Mouse (Mus musculus): ENCODE results near the gene Ccdc33. TPM values are rescaled to one million over a fixed set of nuclear protein-coding genes. Genes with fewer than 3 reads are reported as not detected.

The Ccdc33 gene
- polyA plus RNA-seq, 1 experiment from 2014 or later, result 0.08 TPM

- Histone ChIP-seq H3K27me3 (ENCODE audit: control insufficient read depth, insufficient read depth, low read length) (0 out of 2 replicates have a peak, but pooled peaks cover 4% of the 10 kb centered on the region), H3K4me2 (ENCODE audit: low read depth) (no peak overlapping the region), H3K4me3 (ENCODE audit: low read depth, low read length) (no peak overlapping the region), H3K9me3 (ENCODE audit: control insufficient read depth, low read length) (no peaks in the 10 kb centered on the region), H3K36me3 (ENCODE audit: control insufficient read depth, insufficient read depth, low read length) (no peaks in the 10 kb centered on the region), H3K4me1 (ENCODE audit: control insufficient read depth, insufficient read depth, low read length) (peaks cover 6% of the 10 kb centered on the region; the same call in 1 of the 2 replicates), H3K9ac (ENCODE audit: low read length) (no peak overlapping the region), H3K27ac (ENCODE audit: low read depth, low read length) (no peak overlapping the region)
- WGBS, result 63% methylated on average over 1 of the region's 1 CpGs
- DNase-seq (ENCODE audit: low spot score), result no peak
- ATAC-seq (ENCODE audit: insufficient read depth, low FRiP score, low TSS enrichment), result no peak
Measured at GRCm38 (mm10) chr9:58059920-58060319, 58.7 kb downstream of the Ccdc33 start.

- Histone ChIP-seq H3K36me3 (ENCODE audit: control insufficient read depth, insufficient read depth, low read length) (no peaks in the 10 kb centered on the region), H3K27ac (ENCODE audit: low read depth, low read length) (no peak overlapping the region), H3K4me3 (ENCODE audit: low read depth, low read length) (no peak overlapping the region), H3K27me3 (ENCODE audit: control insufficient read depth, insufficient read depth, low read length) (no peaks in the 10 kb centered on the region), H3K4me2 (ENCODE audit: low read depth) (no peak overlapping the region), H3K9me3 (ENCODE audit: control insufficient read depth, low read length) (no peaks in the 10 kb centered on the region), H3K9ac (ENCODE audit: low read length) (no peak overlapping the region), H3K4me1 (ENCODE audit: control insufficient read depth, insufficient read depth, low read length) (peaks cover 12% of the 10 kb centered on the region; the same call in 1 of the 2 replicates)
- WGBS, result 76% methylated on average over 5 of the region's 5 CpGs
- no peak for ATAC-seq (ENCODE audit: insufficient read depth, low FRiP score, low TSS enrichment)
- no peak for DNase-seq (ENCODE audit: low spot score)
Measured at GRCm38 (mm10) chr9:58055666-58056065, 63.0 kb downstream of the Ccdc33 start.

- Histone ChIP-seq H3K36me3 (ENCODE audit: control insufficient read depth, insufficient read depth, low read length) (no peaks in the 10 kb centered on the region), H3K27ac (ENCODE audit: low read depth, low read length) (no peak overlapping the region), H3K9ac (ENCODE audit: low read length) (no peak overlapping the region), H3K4me1 (ENCODE audit: control insufficient read depth, insufficient read depth, low read length) (peaks cover 17% of the 10 kb centered on the region), H3K9me3 (ENCODE audit: control insufficient read depth, low read length) (no peaks in the 10 kb centered on the region), H3K4me3 (ENCODE audit: low read depth, low read length) (no peak overlapping the region), H3K4me2 (ENCODE audit: low read depth) (no peak overlapping the region), H3K27me3 (ENCODE audit: control insufficient read depth, insufficient read depth, low read length) (0 out of 2 replicates have a peak, but pooled peaks cover 3% of the 10 kb centered on the region)
- ATAC-seq (ENCODE audit: insufficient read depth, low FRiP score, low TSS enrichment) (no peak), DNase-seq (ENCODE audit: low spot score) (no peak)
- 95% methylated on average over 1 of the region's 1 CpGs for WGBS
Measured at GRCm38 (mm10) chr9:58054032-58054431, 64.6 kb downstream of the Ccdc33 start.

- H3K4me1 ChIP-seq (ENCODE audit: control insufficient read depth, insufficient read depth, low read length), result peaks cover 22% of the 10 kb centered on the region
- 55% methylated on average over 3 of the region's 3 CpGs for WGBS
- no peaks in the 10 kb centered on the region for H3K36me3 ChIP-seq (ENCODE audit: control insufficient read depth, insufficient read depth, low read length)
- H3K4me2 ChIP-seq (ENCODE audit: low read depth), result no peak overlapping the region
- DNase-seq (ENCODE audit: low spot score), result no peak
- no peak overlapping the region for H3K4me3 ChIP-seq (ENCODE audit: low read depth, low read length)
- ATAC-seq (ENCODE audit: insufficient read depth, low FRiP score, low TSS enrichment), result no peak
- 0 out of 2 replicates have a peak, but pooled peaks cover 3% of the 10 kb centered on the region for H3K27me3 ChIP-seq (ENCODE audit: control insufficient read depth, insufficient read depth, low read length)
- H3K27ac ChIP-seq (ENCODE audit: low read depth, low read length), result no peak overlapping the region
- H3K9ac ChIP-seq (ENCODE audit: low read length), result no peak overlapping the region
- no peaks in the 10 kb centered on the region for H3K9me3 ChIP-seq (ENCODE audit: control insufficient read depth, low read length)
Measured at GRCm38 (mm10) chr9:58053544-58053943, 65.1 kb downstream of the Ccdc33 start.

GRCm38 (mm10) chr9:58053102-58053501 is 65.5 kb downstream of the Ccdc33 start:
- WGBS, result 17% methylated on average over 3 of the region's 3 CpGs
- Histone ChIP-seq H3K4me1 (ENCODE audit: control insufficient read depth, insufficient read depth, low read length) (peaks cover 26% of the 10 kb centered on the region), H3K4me2 (ENCODE audit: low read depth) (no peak overlapping the region), H3K27ac (ENCODE audit: low read depth, low read length) (no peak overlapping the region), H3K4me3 (ENCODE audit: low read depth, low read length) (no peak overlapping the region), H3K9ac (ENCODE audit: low read length) (no peak overlapping the region), H3K9me3 (ENCODE audit: control insufficient read depth, low read length) (no peaks in the 10 kb centered on the region), H3K27me3 (ENCODE audit: control insufficient read depth, insufficient read depth, low read length) (0 out of 2 replicates have a peak, but pooled peaks cover 3% of the 10 kb centered on the region), H3K36me3 (ENCODE audit: control insufficient read depth, insufficient read depth, low read length) (no peaks in the 10 kb centered on the region)
- DNase-seq (ENCODE audit: low spot score) (peak; percentile 70), ATAC-seq (ENCODE audit: insufficient read depth, low FRiP score, low TSS enrichment) (peak; percentile 52; the same call in 1 of the 2 replicates)

GRCm38 (mm10) chr9:58051937-58052336 is 66.7 kb downstream of the Ccdc33 start:
- ATAC-seq (ENCODE audit: insufficient read depth, low FRiP score, low TSS enrichment) (no peak), DNase-seq (ENCODE audit: low spot score) (no peak)
- H3K4me1 ChIP-seq (ENCODE audit: control insufficient read depth, insufficient read depth, low read length), result peaks cover 28% of the 10 kb centered on the region
- no peak overlapping the region for H3K4me2 ChIP-seq (ENCODE audit: low read depth)
- no peaks in the 10 kb centered on the region for H3K36me3 ChIP-seq (ENCODE audit: control insufficient read depth, insufficient read depth, low read length)
- H3K4me3 ChIP-seq (ENCODE audit: low read depth, low read length), result no peak overlapping the region
- H3K9ac ChIP-seq (ENCODE audit: low read length), result no peak overlapping the region
- 0 out of 2 replicates have a peak, but pooled peaks cover 3% of the 10 kb centered on the region for H3K27me3 ChIP-seq (ENCODE audit: control insufficient read depth, insufficient read depth, low read length)
- H3K27ac ChIP-seq (ENCODE audit: low read depth, low read length), result no peak overlapping the region
- H3K9me3 ChIP-seq (ENCODE audit: control insufficient read depth, low read length), result no peaks in the 10 kb centered on the region
- WGBS, result 29% methylated on average over 5 of the region's 5 CpGs

- WGBS, result 75% methylated on average over 7 of the region's 7 CpGs
- Histone ChIP-seq H3K27ac (ENCODE audit: low read depth, low read length) (no peak overlapping the region), H3K9ac (ENCODE audit: low read length) (no peak overlapping the region), H3K4me3 (ENCODE audit: low read depth, low read length) (no peak overlapping the region), H3K9me3 (ENCODE audit: control insufficient read depth, low read length) (no peaks in the 10 kb centered on the region), H3K4me2 (ENCODE audit: low read depth) (no peak overlapping the region), H3K4me1 (ENCODE audit: control insufficient read depth, insufficient read depth, low read length) (peaks cover 41% of the 10 kb centered on the region), H3K36me3 (ENCODE audit: control insufficient read depth, insufficient read depth, low read length) (no peaks in the 10 kb centered on the region), H3K27me3 (ENCODE audit: control insufficient read depth, insufficient read depth, low read length) (0 out of 2 replicates have a peak, but pooled peaks cover 3% of the 10 kb centered on the region)
- ATAC-seq (ENCODE audit: insufficient read depth, low FRiP score, low TSS enrichment) (no peak), DNase-seq (ENCODE audit: low spot score) (no peak)
Measured at GRCm38 (mm10) chr9:58049861-58050260, 68.8 kb downstream of the Ccdc33 start.

GRCm38 (mm10) chr9:58049186-58049585 is 69.4 kb downstream of the Ccdc33 start:
- no peak for ATAC-seq (ENCODE audit: insufficient read depth, low FRiP score, low TSS enrichment)
- Histone ChIP-seq H3K27ac (ENCODE audit: low read depth, low read length) (0 out of 2 replicates have a peak overlapping the region, but pooled peaks have one; percentile 39), H3K4me3 (ENCODE audit: low read depth, low read length) (no peak overlapping the region), H3K4me2 (ENCODE audit: low read depth) (no peak overlapping the region), H3K27me3 (ENCODE audit: control insufficient read depth, insufficient read depth, low read length) (0 out of 2 replicates have a peak, but pooled peaks cover 3% of the 10 kb centered on the region), H3K36me3 (ENCODE audit: control insufficient read depth, insufficient read depth, low read length) (no peaks in the 10 kb centered on the region), H3K9ac (ENCODE audit: low read length) (no peak overlapping the region), H3K9me3 (ENCODE audit: control insufficient read depth, low read length) (no peaks in the 10 kb centered on the region), H3K4me1 (ENCODE audit: control insufficient read depth, insufficient read depth, low read length) (peaks cover 46% of the 10 kb centered on the region)
- WGBS, result 57% methylated on average over 6 of the region's 6 CpGs
- DNase-seq (ENCODE audit: low spot score), result no peak

- DNase-seq (ENCODE audit: low spot score) (peak; percentile 57), ATAC-seq (ENCODE audit: insufficient read depth, low FRiP score, low TSS enrichment) (no peak)
- no peak overlapping the region for H3K4me3 ChIP-seq (ENCODE audit: low read depth, low read length)
- H3K27ac ChIP-seq (ENCODE audit: low read depth, low read length), result 0 out of 2 replicates have a peak overlapping the region, but pooled peaks have one; percentile 3
- H3K4me2 ChIP-seq (ENCODE audit: low read depth), result no peak overlapping the region
- no peak overlapping the region for H3K9ac ChIP-seq (ENCODE audit: low read length)
- H3K4me1 ChIP-seq (ENCODE audit: control insufficient read depth, insufficient read depth, low read length), result peaks cover 46% of the 10 kb centered on the region
- 0 out of 2 replicates have a peak, but pooled peaks cover 3% of the 10 kb centered on the region for H3K27me3 ChIP-seq (ENCODE audit: control insufficient read depth, insufficient read depth, low read length)
- H3K36me3 ChIP-seq (ENCODE audit: control insufficient read depth, insufficient read depth, low read length), result no peaks in the 10 kb centered on the region
- H3K9me3 ChIP-seq (ENCODE audit: control insufficient read depth, low read length), result no peaks in the 10 kb centered on the region
- 8% methylated on average over 6 of the region's 6 CpGs for WGBS
Measured at GRCm38 (mm10) chr9:58048621-58049020, 70.0 kb downstream of the Ccdc33 start.

Measured in neural tube, embryonic 11.5 days (tissue).